Mouse (Mus musculus) midbrain, embryonic 11.5 days (tissue): ENCODE data around the gene Btbd35f4. TPM values are rescaled to one million over a fixed set of nuclear protein-coding genes. Genes with fewer than 3 reads are reported as not detected.
"Not testable (repeated sequence)": the region's sequence is repeated elsewhere in the genome, so short reads cannot be mapped to it uniquely, and the experiment has no call there.

Experiments
- ATAC-seq: fragments of 200-750 bp; cut with Nextera tagmentation; 2 replicates; pipeline ENCODE4 v1.8.0; 2017; ENCODE audit warnings: moderate TSS enrichment, moderate library complexity; ENCODE audit not compliant: low FRiP score
- DNase-seq: peaks from one replicate; pipeline ENCODE4 v3.0.0; 2015; ENCODE audit warnings: low spot score; ENCODE audit errors: missing footprints
- H3K27ac ChIP-seq: fragments of 300-500 bp; sonication (generic); 2 replicates; pipeline ENCODE4 v1.5.1; 2014; ENCODE audit warnings: low read depth, low read length
- H3K27me3 ChIP-seq: fragments of 300-500 bp; sonication (generic); 2 replicates; pipeline ENCODE4 v1.6.1; 2014; ENCODE audit warnings: mild to moderate bottlenecking, low read length, moderate library complexity, mixed read lengths; ENCODE audit not compliant: control insufficient read depth, insufficient read depth
- H3K36me3 ChIP-seq: fragments of 300-500 bp; sonication (generic); 2 replicates; pipeline ENCODE4 v1.6.1; 2014; ENCODE audit warnings: mild to moderate bottlenecking, low read length, moderate library complexity, mixed read lengths; ENCODE audit not compliant: control insufficient read depth, insufficient read depth
- H3K4me1 ChIP-seq: fragments of 300-500 bp; sonication (generic); 2 replicates; pipeline ENCODE4 v1.6.1; 2014; ENCODE audit warnings: low read length; ENCODE audit not compliant: control insufficient read depth, insufficient read depth
- H3K4me2 ChIP-seq: fragments of 300-500 bp; sonication (generic); 2 replicates; pipeline ENCODE4 v1.6.1; 2014; ENCODE audit warnings: mild to moderate bottlenecking, moderate library complexity
- H3K4me3 ChIP-seq: fragments of 300-500 bp; sonication (generic); 2 replicates; pipeline ENCODE4 v1.5.1; 2014; ENCODE audit warnings: low read depth, low read length
- H3K9ac ChIP-seq: fragments of 300-500 bp; sonication (generic); 2 replicates; pipeline ENCODE4 v1.6.1; 2014; ENCODE audit warnings: low read length
- H3K9me3 ChIP-seq: fragments of 300-500 bp; sonication (generic); 2 replicates; pipeline ENCODE4 v1.6.1; 2016; ENCODE audit warnings: low read length; ENCODE audit not compliant: control insufficient read depth
- WGBS: fragments of 180-500 bp; shearing (Covaris S2); extraction: QIAGEN DNeasy Blood & Tissue Kit; methylation state at CpG from one replicate; pipeline ENCODE4 v1.1.7; 2014; 5-methylcytosine and 5-hydroxymethylcytosine counted together
- polyA plus RNA-seq: library from polyadenylated mRNA; unstranded; fragments of >200 nt; fragmentation: Nextera tagmentation; extraction: Ambion mirVana; gene quantifications from 2 replicates; pipeline ENCODE4 v1.2.1, GENCODE M21; 2014

Btbd35f4 gene
- polyA plus RNA-seq, result not detected in 2 replicates

GRCm38 (mm10) chrX:4800196-4800595 is at the start of gene Btbd35f4:
TSS of gene Btbd35f4 (plus strand) at chrX:4800496.
- not testable (repeated sequence) for ATAC-seq, H3K36me3 ChIP-seq, H3K4me1 ChIP-seq, H3K4me2 ChIP-seq, DNase-seq, H3K27ac ChIP-seq, H3K9ac ChIP-seq, H3K27me3 ChIP-seq, H3K4me3 ChIP-seq, H3K9me3 ChIP-seq
- no CpG with 5 or more reads among the region's 4 CpGs for WGBS

- not testable (repeated sequence) for DNase-seq, ATAC-seq, H3K9me3 ChIP-seq, H3K4me1 ChIP-seq, H3K36me3 ChIP-seq, H3K4me3 ChIP-seq, H3K9ac ChIP-seq, H3K27me3 ChIP-seq, H3K27ac ChIP-seq, H3K4me2 ChIP-seq
- WGBS, result no CpG with 5 or more reads among the region's 1 CpGs
Measured at GRCm38 (mm10) chrX:4840016-4840415, 39.7 kb downstream of the Btbd35f4 start.

Other genes starting within 250 kb of the Btbd35f4 start
- gene Btbd35f27, start 151.6 kb downstream of the Btbd35f4 start, polyA plus RNA-seq, result not detected in 2 replicates